ENCODE assay signal across 18 mouse cellular contexts in genomic region chr10:95512635-95513034, GRCm38 (mm10). TPM values are rescaled to one million over a fixed set of nuclear protein-coding genes. Genes with fewer than 3 reads are reported as not detected.
DNase-seq lines count a peak whose midpoint lies in the region; TF ChIP-seq lines count a peak whose summit lies in the region.
"Had no signal": no experiment of that assay in that cellular context is flagged by ENCODE, and none has a peak within 500 bp of the region (broad histone marks: within the 10 kb centered on the region; RNA-seq: fewer than 3 reads in every experiment).

No protein-coding gene starts in this region.

- H3K36me3 ChIP-seq in ES-E14 (ENCODE audit: control insufficient read depth, insufficient read depth, low read length, poor library complexity, severe bottlenecking), result peaks cover 2% of the 10 kb centered on the region; the same call in 1 of the 2 replicates
- H3K36me3 ChIP-seq: embryonic facial prominence, embryonic 12.5 days; embryonic facial prominence, embryonic 15.5 days; hindbrain, embryonic 12.5 days; hindbrain, embryonic 15.5 days had no signal

- DNase-seq in cerebellum, adult 9-11 months, result peak; percentile 35
- DNase-seq in cerebellum, adult 11 months, result no peak
- DNase-seq in urinary bladder, postnatal 14 days (ENCODE audit: low spot score), result peak; percentile 18
- DNase-seq in urinary bladder, postnatal 25 days (ENCODE audit: low spot score), result no peak
- no peak for DNase-seq in ES-E14 (ENCODE audit: low read depth, low spot score)
- DNase-seq in thymus, postnatal 36 days, result no peak
- no peak for DNase-seq in adrenal gland, postnatal 4 days (ENCODE audit: low spot score in 2 of 2)
- no peak for DNase-seq in kidney, postnatal 14 days
- DNase-seq: adrenal gland, postnatal 14 days; cerebellum, adult 18-20 months; cerebellum, postnatal 25 days; forebrain, postnatal 0 days; gastrocnemius, adult 2 months; gastrocnemius, postnatal 14 days had no signal

- H3K9me3 ChIP-seq in ES-E14 (ENCODE audit: control insufficient read depth, insufficient read depth, low read depth, low read length), result no peaks in the 10 kb centered on the region
- H3K9me3 ChIP-seq: embryonic facial prominence, embryonic 12.5 days; embryonic facial prominence, embryonic 15.5 days; hindbrain, embryonic 12.5 days; hindbrain, embryonic 15.5 days had no signal

- peak overlapping the region; percentile 48; the same call in 1 of the 2 replicates for H3K27ac ChIP-seq in ES-E14 (ENCODE audit: insufficient read depth, low read depth, low read length, poor library complexity, severe bottlenecking)
- H3K27ac ChIP-seq: embryonic facial prominence, embryonic 12.5 days; embryonic facial prominence, embryonic 15.5 days; gastrocnemius, adult 2 months; hindbrain, embryonic 12.5 days; hindbrain, embryonic 15.5 days had no signal

- peak overlapping the region; percentile 29; the same call in 1 of the 2 replicates for H3K9ac ChIP-seq in ES-E14 (ENCODE audit: insufficient read depth, low read depth, low read length, poor library complexity, severe bottlenecking)
- H3K9ac ChIP-seq: embryonic facial prominence, embryonic 12.5 days; embryonic facial prominence, embryonic 15.5 days; forebrain, postnatal 0 days; hindbrain, embryonic 12.5 days; hindbrain, embryonic 15.5 days had no signal

- in situ Hi-C loops in ES-E14 (cut with MboI; ENCODE audit: low sequenced_read_pairs in 2 of 2, unreplicated experiment in 2 of 2), result no loop called here

- peaks cover 3 to 4% of the 10 kb centered on the region in 2 experiments for H3K4me1 ChIP-seq in ES-E14 (ENCODE audit: control insufficient read depth in 2 of 2, insufficient read depth in 2 of 2, low read length in 2 of 2, poor library complexity in 1 of 2)

- H3K4me3 ChIP-seq in ES-E14 (ENCODE audit: insufficient read depth in 1 of 2, low read depth in 1 of 2, low read length in 2 of 2, poor library complexity in 1 of 2, severe bottlenecking in 1 of 2), result peak overlapping the region in 1 of 2 experiments; percentile 13; a peak in 1 of 4 replicates
- H3K4me3 ChIP-seq: embryonic facial prominence, embryonic 12.5 days; embryonic facial prominence, embryonic 15.5 days; gastrocnemius, adult 2 months; hindbrain, embryonic 12.5 days; hindbrain, embryonic 15.5 days had no signal

TF ChIP-seq in ES-E14, 5 proteins besides CTCF, POLR2A, EP300 and RAD21:
- TF ChIP-seq ZC3H11A (IDR thresholded peaks at IDR 0.05; ENCODE audit: borderline replicate concordance, low read depth, low read length) (no peak), CHD2 (IDR thresholded peaks at IDR 0.05; ENCODE audit: low read depth, low read length) (no peak), ZNF384 (IDR thresholded peaks at IDR 0.05; ENCODE audit: low read depth, low read length) (no peak), MAFK (IDR thresholded peaks at IDR 0.05; ENCODE audit: insufficient read depth, low read depth, low read length) (no peak), HCFC1 (IDR thresholded peaks at IDR 0.05; ENCODE audit: borderline replicate concordance, insufficient read depth, low read length) (no peak)

RNA-seq across cellular contexts. Expression of gene Ube2n, which starts 2.3 kb away (rescaled TPM):
- 88.6 and 102 TPM in 2 replicates for total RNA-seq in ES-E14 (2012; rRNA removed)
- total RNA-seq in adrenal gland, postnatal 4 days (2021), result 100 to 1,000 TPM; 135 to 136 TPM

RNA-seq across cellular contexts. Expression of gene Mrpl42, which starts 10.9 kb away (rescaled TPM):
- 134 and 163 TPM in 2 replicates for total RNA-seq in ES-E14 (2012; rRNA removed)
- total RNA-seq in adrenal gland, postnatal 4 days (2021), result 100 to 1,000 TPM in 1 of 2 experiments, 10 to 100 TPM in 1; 99.7 to 102 TPM

RNA-seq across cellular contexts. Expression of gene Nudt4, which starts 51.3 kb away (rescaled TPM):
- 61.5 and 92.4 TPM in 2 replicates for total RNA-seq in ES-E14 (2012; rRNA removed)
- total RNA-seq in adrenal gland, postnatal 4 days (2021), result 100 to 1,000 TPM; 126 to 147 TPM

Comparison
In these comparisons a context has a peak if more than half of its experiments do, and no peak if none do; other contexts are left out.
1. DNase-seq: peak in cerebellum, adult 9-11 months (single experiment) and urinary bladder, postnatal 14 days (single experiment); none in cerebellum, adult 11 months (single experiment), urinary bladder, postnatal 25 days (single experiment), ES-E14 (single experiment), thymus, postnatal 36 days (0 of 2), adrenal gland, postnatal 4 days (0 of 2) and kidney, postnatal 14 days (single experiment).